Comparison of ENCODE assay signal across 9 mouse cellular contexts in genomic region chr2:167318981-167319380, GRCm38 (mm10). TPM values are rescaled to one million over a fixed set of nuclear protein-coding genes. Genes with fewer than 3 reads are reported as not detected.
DNase-seq lines count a peak whose midpoint lies in the region; ATAC-seq lines count a peak whose summit lies in the region.
"Had no signal": no experiment of that assay in that cellular context is flagged by ENCODE, and none has a peak within 500 bp of the region (broad histone marks: within the 10 kb centered on the region; RNA-seq: fewer than 3 reads in every experiment).

No protein-coding gene starts in this region.

- 3% methylated on average over 5 of the region's 5 CpGs for WGBS in liver, embryonic 16.5 days (ENCODE audit: insufficient replicate concordance)
- 7% methylated on average over 5 of the region's 5 CpGs for WGBS in stomach, embryonic 15.5 days
- WGBS in forebrain, embryonic 11.5 days = 60% methylated on average over 5 of the region's 5 CpGs

- H3K4me3 ChIP-seq in liver, embryonic 16.5 days (ENCODE audit: low read depth, low read length) = no peak overlapping the region
- no peak overlapping the region for H3K4me3 ChIP-seq in stomach, embryonic 15.5 days (replicated peaks)
- no peak overlapping the region for H3K4me3 ChIP-seq in forebrain, embryonic 11.5 days (ENCODE audit: low read depth, low read length)
- H3K4me3 ChIP-seq: embryonic facial prominence, embryonic 12.5 days had no signal

- ATAC-seq in liver, embryonic 16.5 days (ENCODE audit: low read depth) = peak; percentile 80
- ATAC-seq in stomach, embryonic 15.5 days (ENCODE audit: insufficient read depth, low FRiP score, low read depth) = no peak
- no peak for ATAC-seq in forebrain, embryonic 11.5 days (replicated peaks; ENCODE audit: low FRiP score)

- no peak overlapping the region for H3K9ac ChIP-seq in liver, embryonic 16.5 days (ENCODE audit: low read depth, low read length)
- no peak overlapping the region for H3K9ac ChIP-seq in stomach, embryonic 15.5 days
- H3K9ac ChIP-seq in forebrain, embryonic 11.5 days (ENCODE audit: low read length) = no peak overlapping the region
- H3K9ac ChIP-seq: embryonic facial prominence, embryonic 12.5 days had no signal

- H3K4me2 ChIP-seq in liver, embryonic 16.5 days (ENCODE audit: low read depth, low read length) = 0 out of 2 replicates have a peak overlapping the region, but pooled peaks have one; percentile 8
- H3K4me2 ChIP-seq in stomach, embryonic 15.5 days = no peak overlapping the region
- no peak overlapping the region for H3K4me2 ChIP-seq in forebrain, embryonic 11.5 days (ENCODE audit: low read depth, low read length, severe bottlenecking)
- H3K4me2 ChIP-seq: embryonic facial prominence, embryonic 12.5 days had no signal

- intact Hi-C loops in gastrocnemius, postnatal 14 days (cut with DNase I; ENCODE audit: low total_unique reads) = no loop called here
- intact Hi-C loops in heart, postnatal 36 days (cut with DNase I) = no loop called here

- no peaks in the 10 kb centered on the region for H3K9me3 ChIP-seq in liver, embryonic 16.5 days (replicated peaks; ENCODE audit: control insufficient read depth, low read length)
- no peaks in the 10 kb centered on the region for H3K9me3 ChIP-seq in stomach, embryonic 15.5 days
- no peaks in the 10 kb centered on the region for H3K9me3 ChIP-seq in forebrain, embryonic 11.5 days (ENCODE audit: control insufficient read depth, low read length)
- H3K9me3 ChIP-seq: embryonic facial prominence, embryonic 12.5 days had no signal

- no peaks in the 10 kb centered on the region for H3K36me3 ChIP-seq in liver, embryonic 16.5 days (ENCODE audit: control insufficient read depth, insufficient read depth)
- H3K36me3 ChIP-seq in stomach, embryonic 15.5 days = no peaks in the 10 kb centered on the region
- no peaks in the 10 kb centered on the region for H3K36me3 ChIP-seq in forebrain, embryonic 11.5 days (ENCODE audit: control insufficient read depth, insufficient read depth, low read length)
- H3K36me3 ChIP-seq: embryonic facial prominence, embryonic 12.5 days had no signal

- no peaks in the 10 kb centered on the region for H3K27me3 ChIP-seq in liver, embryonic 16.5 days (ENCODE audit: control insufficient read depth, insufficient read depth, low read depth, low read length)
- no peaks in the 10 kb centered on the region for H3K27me3 ChIP-seq in stomach, embryonic 15.5 days (replicated peaks)
- no peaks in the 10 kb centered on the region for H3K27me3 ChIP-seq in forebrain, embryonic 11.5 days (ENCODE audit: control insufficient read depth, insufficient read depth, low read length)
- H3K27me3 ChIP-seq: embryonic facial prominence, embryonic 12.5 days had no signal

- H3K27ac ChIP-seq in liver, embryonic 16.5 days (ENCODE audit: low read length) = peak overlapping the region; percentile 6; the same call in 1 of the 2 replicates
- peak overlapping the region; percentile 22; the same call in 1 of the 2 replicates for H3K27ac ChIP-seq in stomach, embryonic 15.5 days
- no peak overlapping the region for H3K27ac ChIP-seq in forebrain, embryonic 11.5 days (ENCODE audit: low read depth, low read length)
- H3K27ac ChIP-seq: embryonic facial prominence, embryonic 12.5 days had no signal

- DNase-seq in gastrocnemius, adult 8-10 months (ENCODE audit: low spot score in 2 of 2) = peak; percentile 32 to 41
- DNase-seq in gastrocnemius, postnatal 14 days = no peak
- DNase-seq in heart, postnatal 36 days = peak; percentile 49 to 52
- DNase-seq in forebrain, embryonic 11.5 days (ENCODE audit: low spot score) = no peak
- DNase-seq in spleen, postnatal 36 days (ENCODE audit: low spot score in 2 of 2) = no peak
- no peak for DNase-seq in frontal cortex, adult 2 months (ENCODE audit: extremely low spot score in 1 of 2, low spot score in 1 of 2)

- H3K4me1 ChIP-seq in liver, embryonic 16.5 days (ENCODE audit: control insufficient read depth, low read depth, low read length) = peaks cover 16% of the 10 kb centered on the region
- H3K4me1 ChIP-seq in stomach, embryonic 15.5 days = peaks cover 43% of the 10 kb centered on the region
- no peaks in the 10 kb centered on the region for H3K4me1 ChIP-seq in forebrain, embryonic 11.5 days (replicated peaks; ENCODE audit: control insufficient read depth, insufficient read depth, low read length)

RNA-seq across cellular contexts. Expression of gene B4galt5, which starts 30.0 kb away (rescaled TPM):
- 10 to 100 TPM in 1 of 4 experiments, 1 to 10 TPM in 3; 6.2 to 13.3 (median 8.8) TPM for total RNA-seq in gastrocnemius, adult 8-10 months (2022)
- total RNA-seq in gastrocnemius, postnatal 14 days (2021) = 10 to 100 TPM; 15.0 to 17.6 TPM
- 10 to 100 TPM in 1 of 2 experiments, 1 to 10 TPM in 1; 10.0 to 13.5 TPM for total RNA-seq in heart, postnatal 36 days (2021)
- polyA plus RNA-seq in liver, embryonic 16.5 days (2015; fragmentation: Nextera tagmentation; extraction: Ambion mirVana) = 1.3 and 1.5 TPM in 2 replicates
- polyA plus RNA-seq in stomach, embryonic 15.5 days (2015; fragmentation: Nextera tagmentation; extraction: Ambion mirVana) = 16.7 and 17.0 TPM in 2 replicates
- polyA plus RNA-seq in forebrain, embryonic 11.5 days (2014; fragmentation: Nextera tagmentation; extraction: Ambion mirVana) = 17.5 and 19.2 TPM in 2 replicates
- polyA plus RNA-seq in frontal cortex, adult 2 months (2012; rRNA removed) = 37.8 and 38.8 TPM in 2 replicates

Comparison
In these comparisons a context has a peak if more than half of its experiments do, and no peak if none do; other contexts are left out.
1. DNase-seq: peak in gastrocnemius, adult 8-10 months (2 of 2) and heart, postnatal 36 days (2 of 2); none in gastrocnemius, postnatal 14 days (single experiment), forebrain, embryonic 11.5 days (single experiment), spleen, postnatal 36 days (0 of 2) and frontal cortex, adult 2 months (0 of 2).